Mouse (Mus musculus) natural killer cell, adult 2 months (primary cell): ENCODE measurements around the gene Hsp90ab1.

Experiments
- DNase-seq, 2 experiments: peaks; one replicate each; pipeline ENCODE4 v3.0.0; 2022; ENCODE audit warnings: low spot score in 2 of 2

Hsp90ab1 gene

DNA sequence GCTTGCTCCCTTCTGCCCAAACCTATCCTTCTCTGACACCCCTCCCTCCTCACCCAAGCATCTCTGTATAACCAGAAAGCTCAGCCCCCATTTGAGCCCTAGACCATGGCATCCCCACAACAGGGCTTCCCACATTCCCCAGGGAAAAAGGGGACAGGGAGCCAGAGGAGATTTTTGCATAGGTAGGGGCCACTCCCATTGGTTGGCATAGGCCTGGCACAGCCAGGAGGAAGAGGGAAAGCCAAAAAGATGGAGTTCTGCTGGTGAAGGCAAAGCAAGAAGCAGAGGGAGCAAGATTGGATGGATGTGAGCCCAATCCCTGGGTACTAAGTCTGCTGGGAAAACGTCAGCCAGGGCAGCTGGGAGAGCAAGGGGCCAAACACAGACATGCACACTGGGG, 30.0 kb downstream of the Hsp90ab1 start:
- DNase-seq: no peak

- DNase-seq: no peak
Measured at GRCm38 (mm10) chr17:45542705-45543104, 30.4 kb downstream of the Hsp90ab1 start.

DNA sequence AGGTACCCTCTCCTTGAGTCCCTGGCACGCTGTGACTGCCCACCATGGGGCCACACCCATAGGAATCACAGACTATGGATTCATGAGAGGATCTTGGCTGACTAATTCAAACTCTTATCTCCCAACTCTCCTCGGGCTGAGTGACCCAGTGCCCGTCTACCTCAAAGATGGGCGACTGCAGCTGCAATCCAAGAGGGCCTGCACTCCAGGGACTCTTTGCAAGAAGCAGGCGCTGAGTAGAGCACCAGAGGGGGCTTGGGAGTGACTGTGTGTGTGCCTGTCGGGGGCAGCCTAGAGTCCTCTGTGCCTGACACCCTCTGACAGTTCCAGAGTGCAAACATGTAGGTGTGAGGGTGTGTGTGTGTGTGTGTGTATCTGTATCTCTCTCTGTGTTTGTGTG, 30.9 kb downstream of the Hsp90ab1 start:
- no peak for DNase-seq

- DNase-seq: no peak
Measured at GRCm38 (mm10) chr17:45539664-45540063, 33.4 kb downstream of the Hsp90ab1 start.

- no peak for DNase-seq
Measured at GRCm38 (mm10) chr17:45538394-45538793, 34.7 kb downstream of the Hsp90ab1 start.

GRCm38 (mm10) chr17:45536264-45536663, 36.8 kb downstream of the Hsp90ab1 start:
- DNase-seq: no peak

DNA sequence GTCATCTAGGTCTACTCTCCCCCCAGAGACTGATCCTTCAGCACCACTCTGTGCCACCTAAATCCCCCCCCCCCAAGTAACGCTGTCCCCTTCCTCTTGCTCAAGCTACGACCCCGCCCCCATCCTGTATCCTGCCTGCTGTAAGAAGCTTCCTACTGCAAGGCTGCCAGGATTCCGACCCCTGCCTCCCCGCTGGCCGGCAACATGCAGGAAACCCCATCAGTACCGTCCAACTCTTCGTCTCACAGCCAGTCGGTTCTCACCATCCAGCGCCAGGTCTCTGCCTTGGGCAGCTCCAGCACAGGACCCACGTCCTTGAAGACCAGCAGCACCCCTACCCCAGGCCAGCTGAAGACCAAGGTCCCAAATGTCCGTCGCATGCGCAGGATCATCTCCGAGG, 40.2 kb downstream of the Hsp90ab1 start:
- DNase-seq: no peak

GRCm38 (mm10) chr17:45530346-45530782, 42.7 kb downstream of the Hsp90ab1 start:
- DNase-seq: no peak

GRCm38 (mm10) chr17:45526571-45526970, 46.5 kb downstream of the Hsp90ab1 start:
- DNase-seq: no peak

DNA sequence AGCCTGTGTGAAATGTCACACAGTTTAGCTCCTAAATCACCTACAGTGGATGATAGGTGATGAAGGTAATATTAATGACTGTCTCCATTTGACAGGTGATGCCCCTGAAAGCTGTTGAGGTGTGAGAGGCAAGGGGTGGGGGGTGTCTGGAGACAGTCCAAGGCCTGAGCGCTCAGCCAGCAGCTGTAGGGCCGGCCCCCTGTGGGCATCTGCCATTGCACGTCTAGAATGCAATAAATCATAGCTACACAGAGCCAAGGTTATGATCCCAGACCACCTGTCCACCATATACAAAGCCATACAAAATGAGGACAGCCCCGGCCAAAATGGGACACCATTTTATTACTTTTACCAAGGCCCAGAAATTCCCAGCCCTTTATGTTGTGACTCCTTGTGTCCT, 48.1 kb downstream of the Hsp90ab1 start:
- DNase-seq: no peak

DNA sequence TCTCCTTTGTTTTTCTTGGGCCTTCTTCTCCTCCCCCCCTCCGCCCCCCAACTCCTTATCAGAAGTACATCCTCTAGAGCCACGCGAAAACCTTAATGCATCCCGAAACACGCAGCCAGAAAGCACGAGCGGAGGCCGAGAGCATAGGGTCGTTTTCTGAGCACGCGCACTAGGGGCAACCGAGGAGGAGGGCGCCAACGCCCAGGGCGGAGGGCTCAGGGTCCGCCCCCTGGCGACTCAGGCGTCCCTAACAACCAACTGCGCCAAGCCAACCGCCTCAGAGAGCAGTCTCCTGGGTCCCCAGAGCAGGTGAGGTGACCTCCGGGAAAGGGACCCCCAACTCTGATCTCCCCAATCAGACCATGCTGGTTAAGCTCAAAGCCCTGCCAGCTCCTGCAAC, 49.8 kb downstream of the Hsp90ab1 start, which contains the start of gene Tcte1:
TSS of gene Tcte1 (plus strand) at position 172 of the 400 bp plus-strand sequence.
- DNase-seq: no peak

DNA sequence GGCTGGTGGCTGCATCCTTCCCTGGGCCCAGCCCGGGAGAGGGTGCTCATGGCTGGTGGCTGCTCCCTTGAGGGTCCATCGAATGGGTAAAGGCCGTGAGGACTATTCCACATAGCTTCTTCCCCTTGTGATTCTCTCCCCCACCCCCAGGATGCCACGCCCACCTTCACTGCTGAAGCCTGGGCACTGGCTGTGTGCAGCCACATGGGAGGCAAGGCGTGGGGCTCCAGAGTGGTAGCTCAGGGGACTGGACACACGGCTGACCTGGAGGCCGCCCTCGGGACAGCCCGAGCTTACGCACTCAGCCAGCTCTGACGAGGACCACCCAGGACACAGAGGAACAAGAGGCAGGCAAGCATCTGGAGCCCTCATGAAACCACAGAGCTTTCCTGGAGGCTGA, 52.9 kb downstream of the Hsp90ab1 start:
- DNase-seq: no peak

DNA sequence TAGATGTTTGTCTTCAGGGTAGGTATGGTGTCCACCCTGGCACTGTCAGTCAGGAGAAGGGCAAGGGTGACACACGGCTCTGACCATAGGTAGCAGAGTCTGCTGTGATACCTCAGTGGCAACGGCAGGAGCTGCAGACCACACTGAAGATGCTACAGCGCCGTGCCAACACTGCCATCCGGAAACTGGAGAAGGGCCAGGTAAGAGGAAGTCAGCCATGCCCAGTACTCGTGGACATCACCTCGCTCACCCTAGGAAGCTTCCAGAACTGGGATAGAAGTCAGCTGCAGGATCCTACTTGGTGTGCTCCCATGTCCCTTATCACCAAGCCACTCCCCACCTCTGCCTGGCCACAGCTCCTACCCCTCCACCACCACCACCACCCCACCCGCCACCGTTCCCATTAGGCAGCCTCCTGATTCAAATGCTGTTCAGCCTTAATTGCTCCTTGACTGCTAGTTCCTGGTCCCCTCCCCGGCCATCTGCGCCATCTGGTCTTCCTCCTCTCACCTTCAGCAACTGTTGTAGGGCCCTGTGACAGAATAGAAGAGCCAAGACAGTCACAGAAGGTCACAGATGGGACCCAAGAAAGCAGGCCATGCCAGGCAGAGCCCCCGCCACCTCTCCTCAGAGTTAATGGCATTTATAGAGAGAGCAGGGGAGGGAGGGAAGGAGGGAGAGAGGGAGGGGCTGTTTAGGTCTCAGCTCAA, 54.1 kb downstream of the Hsp90ab1 start:
- DNase-seq: no peak
